Mouse (Mus musculus) liver, adult 2 months (tissue): ENCODE measurements around the gene Akain1. TPM values are rescaled to one million over a fixed set of nuclear protein-coding genes. Genes with fewer than 3 reads are reported as not detected.

ENCODE experiments used
- DNase-seq: peaks from one replicate; pipeline ENCODE4 v3.0.0-alpha.2; 2011; ENCODE audit warnings: low read depth, low spot score; ENCODE audit errors: extremely low read depth
- H3K27ac ChIP-seq: fragments of 200-500 bp; replicated peaks from 2 replicates; pipeline ENCODE4 v1.5.1; 2012; ENCODE audit warnings: low read depth, mild to moderate bottlenecking, control low read depth, inconsistent platforms, low read length; ENCODE audit not compliant: insufficient read depth
- H3K27me3 ChIP-seq: fragments of 200-500 bp; 2 replicates; pipeline ENCODE4 v1.6.1; 2012; ENCODE audit warnings: mild to moderate bottlenecking, moderate library complexity, low read length, inconsistent platforms; ENCODE audit not compliant: control insufficient read depth, insufficient read depth
- H3K36me3 ChIP-seq: fragments of 200-500 bp; 2 replicates; pipeline ENCODE4 v1.6.1; 2012; ENCODE audit warnings: low read length, inconsistent platforms; ENCODE audit not compliant: control insufficient read depth, insufficient read depth
- H3K4me1 ChIP-seq: fragments of 200-500 bp; 2 replicates; pipeline ENCODE4 v1.6.1; 2011; ENCODE audit warnings: low read length; ENCODE audit not compliant: control insufficient read depth, insufficient read depth
- H3K4me3 ChIP-seq: fragments of 200-500 bp; 2 replicates; pipeline ENCODE4 v1.5.1; 2011; ENCODE audit warnings: low read depth, mild to moderate bottlenecking, control low read depth, low read length, moderate library complexity; ENCODE audit not compliant: insufficient read depth
- H3K79me2 ChIP-seq: fragments of 200-500 bp; 2 replicates; pipeline ENCODE4 v1.6.1; 2012; ENCODE audit warnings: inconsistent platforms, mild to moderate bottlenecking, low read length, moderate library complexity; ENCODE audit not compliant: control insufficient read depth, insufficient read depth
- H3K9ac ChIP-seq: fragments of 200-500 bp; 2 replicates; pipeline ENCODE4 v1.6.1; 2012; ENCODE audit warnings: low read depth, mild to moderate bottlenecking, control low read depth, inconsistent platforms, low read length
- CTCF ChIP-seq: fragments of 200-500 bp; IDR thresholded peaks from 2 replicates; pipeline ENCODE4 v1.5.1; 2011; ENCODE audit warnings: low read depth, low read length, control low read depth
- POLR2A ChIP-seq: fragments of 200-500 bp; IDR thresholded peaks from 2 replicates; pipeline ENCODE4 v1.6.1; 2011; ENCODE audit warnings: low read length, control low read depth; ENCODE audit not compliant: insufficient read depth; ENCODE audit errors: extremely low read depth
- WGBS: fragments of 180-500 bp; shearing (Covaris S2); methylation state at CpG from one replicate; pipeline ENCODE4 v1.1.7; 2018; 5-methylcytosine and 5-hydroxymethylcytosine counted together
- polyA plus RNA-seq: library from polyadenylated mRNA; depleted of rRNA; stranded (reverse); fragments of >200 nt; gene quantifications from 2 replicates; pipeline ENCODE4 v1.2.3, GENCODE M21; 2012
- total RNA-seq: library from RNA; depleted of rRNA; stranded (reverse); fragments of >200 nt; gene quantifications from 2 replicates; pipeline ENCODE4 v1.2.3, GENCODE M21; 2014

Gene Akain1
- total and polyA plus RNA-seq, 2 experiments, result under 0.01 TPM; not detected in 1

- TF ChIP-seq POLR2A (no peak), CTCF (no peak)
- H3K36me3 ChIP-seq, result no peaks in the 10 kb centered on the region
Measured at GRCm38 (mm10) chr17:69487884-69488283, 48.8 kb downstream of the Akain1 start.

GRCm38 (mm10) chr17:69488826-69489225 is 49.7 kb downstream of the Akain1 start:
- WGBS, result 83% methylated on average over 5 of the region's 5 CpGs
- no peak overlapping the region for H3K9ac ChIP-seq
- H3K27ac ChIP-seq, result no peak overlapping the region
- no peaks in the 10 kb centered on the region for H3K36me3 ChIP-seq
- no peak for DNase-seq
- H3K4me1 ChIP-seq, result no peaks in the 10 kb centered on the region
- H3K79me2 ChIP-seq, result no peaks in the 10 kb centered on the region
- no peaks in the 10 kb centered on the region for H3K27me3 ChIP-seq
- H3K4me3 ChIP-seq, result no peak overlapping the region
- no peak for TF ChIP-seq CTCF
- TF ChIP-seq POLR2A, result no peak

More at GRCm38 (mm10) chr17:69487884-69488283, 48.8 kb downstream of the Akain1 start:
- H3K9ac ChIP-seq, result no peak overlapping the region
- no peaks in the 10 kb centered on the region for H3K27me3 ChIP-seq
- H3K79me2 ChIP-seq, result no peaks in the 10 kb centered on the region
- 75% methylated on average over 6 of the region's 6 CpGs for WGBS
- no peak overlapping the region for H3K4me3 ChIP-seq
- H3K27ac ChIP-seq, result no peak overlapping the region
- H3K4me1 ChIP-seq, result no peaks in the 10 kb centered on the region
- DNase-seq, result no peak

- Histone ChIP-seq H3K4me3 (no peak overlapping the region), H3K27ac (no peak overlapping the region), H3K4me1 (no peaks in the 10 kb centered on the region), H3K79me2 (no peaks in the 10 kb centered on the region), H3K36me3 (no peaks in the 10 kb centered on the region), H3K9ac (no peak overlapping the region), H3K27me3 (no peaks in the 10 kb centered on the region)
- DNase-seq, result no peak
- TF ChIP-seq POLR2A, result no peak
- no peak for TF ChIP-seq CTCF
- WGBS, result 84% methylated on average over 6 of the region's 6 CpGs
Measured at GRCm38 (mm10) chr17:69492368-69492767, 53.2 kb downstream of the Akain1 start.

DNA sequence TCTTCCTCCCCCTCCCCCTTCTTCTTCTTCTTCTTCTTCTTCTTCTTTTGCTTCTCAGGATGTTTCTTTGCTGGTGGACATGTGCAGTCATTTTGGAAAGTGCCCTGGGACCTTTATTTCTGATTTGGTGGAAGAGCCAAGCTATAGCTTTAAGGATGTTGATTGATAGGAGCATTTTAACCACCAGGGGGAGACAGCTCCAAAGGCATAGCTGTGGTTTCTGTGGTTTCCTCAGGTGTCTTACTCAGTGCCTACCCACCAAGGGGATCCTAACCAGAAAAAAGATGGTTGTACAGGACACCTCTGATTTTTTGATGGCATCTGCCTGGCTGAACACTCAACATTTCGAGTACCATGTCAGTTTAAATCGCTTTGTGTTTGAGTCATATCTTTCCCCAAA is 56.4 kb downstream of the Akain1 start:
- no peak for DNase-seq
- Histone ChIP-seq H3K4me1 (no peaks in the 10 kb centered on the region), H3K27me3 (no peaks in the 10 kb centered on the region), H3K79me2 (no peaks in the 10 kb centered on the region), H3K9ac (no peak overlapping the region), H3K27ac (no peak overlapping the region), H3K4me3 (no peak overlapping the region), H3K36me3 (no peaks in the 10 kb centered on the region)
- WGBS, result 25% methylated on average over 2 of the region's 2 CpGs
- TF ChIP-seq POLR2A (no peak), CTCF (no peak)

GRCm38 (mm10) chr17:69496125-69496524 is 57.0 kb downstream of the Akain1 start:
- WGBS, result 79% methylated on average over 3 of the region's 3 CpGs
- Histone ChIP-seq H3K4me3 (no peak overlapping the region), H3K36me3 (no peaks in the 10 kb centered on the region), H3K27ac (no peak overlapping the region), H3K79me2 (no peaks in the 10 kb centered on the region), H3K9ac (no peak overlapping the region), H3K4me1 (no peaks in the 10 kb centered on the region), H3K27me3 (no peaks in the 10 kb centered on the region)
- no peak for DNase-seq
- TF ChIP-seq CTCF (no peak), POLR2A (no peak)

DNA sequence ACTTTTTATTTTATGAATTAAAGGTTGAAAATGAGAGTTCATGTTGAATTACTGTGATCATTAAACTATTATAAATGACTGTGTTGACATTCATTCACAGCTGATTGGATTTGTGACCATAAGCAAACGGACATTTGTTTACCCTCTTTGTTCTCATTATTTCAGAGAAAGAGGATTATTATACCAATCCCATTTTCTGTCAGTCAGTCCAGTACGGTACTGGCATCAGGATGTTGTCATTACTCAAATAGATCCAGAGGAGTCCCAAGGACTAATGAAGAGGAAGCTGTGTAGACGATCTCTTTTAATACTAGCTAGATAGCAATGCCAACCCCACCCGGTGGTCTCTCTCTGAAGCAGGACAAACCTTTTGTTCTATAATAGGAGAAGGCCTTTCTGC is 58.2 kb downstream of the Akain1 start:
- WGBS, result 59% methylated on average over 4 of the region's 4 CpGs
- no peaks in the 10 kb centered on the region for H3K36me3 ChIP-seq
- H3K27me3 ChIP-seq, result no peaks in the 10 kb centered on the region
- H3K9ac ChIP-seq, result no peak overlapping the region
- no peak overlapping the region for H3K4me3 ChIP-seq
- TF ChIP-seq POLR2A (no peak), CTCF (no peak)
- no peaks in the 10 kb centered on the region for H3K4me1 ChIP-seq
- DNase-seq, result no peak
- no peak overlapping the region for H3K27ac ChIP-seq
- no peaks in the 10 kb centered on the region for H3K79me2 ChIP-seq
